Mouse (Mus musculus) CH12.LX (cell line): ENCODE results near the gene Pnmal2. TPM values are rescaled to one million over a fixed set of nuclear protein-coding genes. Genes with fewer than 3 reads are reported as not detected.

ENCODE experiments used
- DNase-seq: peaks from one replicate; pipeline ENCODE4 v3.0.0-alpha.2; 2013; ENCODE audit errors: extremely low read depth
- H3K27ac ChIP-seq: 2 replicates; pipeline ENCODE4 v1.5.1; 2012; ENCODE audit warnings: low read depth, mild to moderate bottlenecking, control low read depth, moderate library complexity; ENCODE audit not compliant: insufficient read depth
- H3K27me3 ChIP-seq: replicated peaks from 2 replicates; pipeline ENCODE3; 2012; ENCODE audit warnings: inconsistent platforms
- H3K36me3 ChIP-seq, 2 experiments: replicated peaks in 1 of 2; 2 replicates each; pipeline versions ENCODE3 to v1.6.1; 2012; ENCODE audit warnings: inconsistent platforms in 1 of 2, low read length in 1 of 2, mild to moderate bottlenecking in 1 of 2, mixed read lengths in 1 of 2, moderate library complexity in 1 of 2; ENCODE audit not compliant: control insufficient read depth in 1 of 2, insufficient read depth in 1 of 2
- H3K4me1 ChIP-seq, 2 experiments: 2 replicates each; pipeline ENCODE4 v1.6.1; 2012; ENCODE audit warnings: inconsistent platforms in 1 of 2, moderate library complexity in 1 of 2; ENCODE audit not compliant: insufficient read depth in 2 of 2, control insufficient read depth in 1 of 2
- H3K4me2 ChIP-seq: 2 replicates; pipeline ENCODE4 v1.6.1; 2012; ENCODE audit warnings: low read depth, mild to moderate bottlenecking, control low read depth; ENCODE audit not compliant: poor library complexity, insufficient read depth, severe bottlenecking
- H3K4me3 ChIP-seq, 3 experiments: fragments of 150-350 bp in 1 of 3; sonication (generic) in 1 of 3; replicated peaks in 1 of 3; 2 replicates each; pipeline versions ENCODE3 to v1.5.1; 2011 to 2012; ENCODE audit warnings: low read depth in 2 of 3, low read length in 2 of 3, mild to moderate bottlenecking in 2 of 3, moderate library complexity in 2 of 3, control low read depth in 1 of 3, improper control_type of control experiment in 1 of 3, inconsistent platforms in 1 of 3, mixed read lengths in 1 of 3; ENCODE audit not compliant: poor library complexity in 1 of 3
- H3K79me2 ChIP-seq: replicated peaks from 2 replicates; pipeline ENCODE4 v1.6.1; 2012; ENCODE audit warnings: mild to moderate bottlenecking, moderate library complexity; ENCODE audit not compliant: control insufficient read depth, poor library complexity, insufficient read depth, severe bottlenecking; ENCODE audit errors: extremely low read depth
- H3K9ac ChIP-seq: 2 replicates; pipeline ENCODE4 v1.6.1; 2012; ENCODE audit warnings: low read depth, mild to moderate bottlenecking, control low read depth, moderate library complexity; ENCODE audit not compliant: insufficient read depth
- H3K9me3 ChIP-seq: replicated peaks from 2 replicates; pipeline ENCODE3; 2012; ENCODE audit warnings: low read length, inconsistent platforms, mixed read lengths
- BHLHE40 ChIP-seq: IDR thresholded peaks from 2 replicates; pipeline ENCODE4 v1.6.1; 2011; ENCODE audit warnings: mild to moderate bottlenecking, low read depth, low read length, improper control_type of control experiment
- CHD1 ChIP-seq: IDR thresholded peaks from 2 replicates; pipeline ENCODE4 v1.6.1; 2012; ENCODE audit warnings: low read depth, low read length, improper control_type of control experiment, inconsistent platforms
- CHD2 ChIP-seq: IDR thresholded peaks from 2 replicates; pipeline ENCODE4 v1.6.1; 2011; ENCODE audit warnings: low read length, improper control_type of control experiment
- CTCF ChIP-seq, 2 experiments: IDR thresholded peaks in 1 of 2; conservative IDR thresholded peaks in 1 of 2; 2 replicates each; pipeline ENCODE4 v1.5.1; 2011 to 2012; ENCODE audit warnings: low read depth in 2 of 2, low read length in 2 of 2, improper control_type of control experiment in 1 of 2, inconsistent platforms in 1 of 2, mild to moderate bottlenecking in 1 of 2, moderate library complexity in 1 of 2
- E2F4 ChIP-seq: IDR thresholded peaks from 2 replicates; pipeline ENCODE4 v1.6.1; 2011; ENCODE audit warnings: low read depth, low read length, improper control_type of control experiment; ENCODE audit not compliant: insufficient replicate concordance
- ELF1 ChIP-seq: IDR thresholded peaks from 2 replicates; pipeline ENCODE4 v1.6.1; 2014; ENCODE audit warnings: low read depth, mild to moderate bottlenecking, inconsistent platforms, low read length, improper control_type of control experiment
- ETS1 ChIP-seq: conservative IDR thresholded peaks from 2 replicates; pipeline ENCODE4 v1.6.1; 2012; ENCODE audit warnings: low read depth, mild to moderate bottlenecking, inconsistent platforms, low read length, improper control_type of control experiment, moderate library complexity
- KAT2A ChIP-seq: IDR thresholded peaks from 2 replicates; pipeline ENCODE4 v1.6.1; 2012; ENCODE audit warnings: low read length, improper control_type of control experiment, inconsistent platforms; ENCODE audit not compliant: insufficient replicate concordance
- MAFK ChIP-seq: IDR thresholded peaks from 2 replicates; pipeline ENCODE4 v1.6.1; 2011; ENCODE audit warnings: low read length, improper control_type of control experiment; ENCODE audit not compliant: insufficient replicate concordance
- MAX ChIP-seq: IDR thresholded peaks from 2 replicates; pipeline ENCODE4 v1.6.1; 2011; ENCODE audit warnings: low read length, improper control_type of control experiment
- MAZ ChIP-seq: IDR thresholded peaks from 2 replicates; pipeline ENCODE4 v1.6.1; 2012; ENCODE audit warnings: low read depth, mild to moderate bottlenecking, inconsistent platforms, low read length, improper control_type of control experiment, moderate library complexity
- MEF2A ChIP-seq: IDR thresholded peaks from 2 replicates; pipeline ENCODE4 v1.6.1; 2014; ENCODE audit warnings: low read depth, mild to moderate bottlenecking, inconsistent platforms, low read length, improper control_type of control experiment, borderline replicate concordance
- MYC ChIP-seq: IDR thresholded peaks from 2 replicates; pipeline ENCODE4 v1.6.1; 2011; ENCODE audit warnings: low read depth, mild to moderate bottlenecking, improper control_type of control experiment, low read length
- PAX5 ChIP-seq: IDR thresholded peaks from 2 replicates; pipeline ENCODE4 v1.6.1; 2012; ENCODE audit warnings: low read length, inconsistent platforms, mixed read lengths
- RAD21 ChIP-seq: IDR thresholded peaks from 2 replicates; pipeline ENCODE4 v1.6.1; 2011; ENCODE audit warnings: low read depth, mild to moderate bottlenecking, low read length, improper control_type of control experiment, moderate library complexity
- SIN3A ChIP-seq: IDR thresholded peaks from 2 replicates; pipeline ENCODE4 v1.6.1; 2012; ENCODE audit warnings: low read length, improper control_type of control experiment, inconsistent platforms
- SMC3 ChIP-seq: IDR thresholded peaks from 2 replicates; pipeline ENCODE4 v1.6.1; 2011; ENCODE audit warnings: low read depth, low read length, improper control_type of control experiment
- TBP ChIP-seq: conservative IDR thresholded peaks from 2 replicates; pipeline ENCODE4 v1.6.1; 2011; ENCODE audit warnings: low read depth, low read length, improper control_type of control experiment
- TCF12 ChIP-seq: IDR thresholded peaks from 2 replicates; pipeline ENCODE4 v1.6.1; 2014; ENCODE audit warnings: low read depth, mild to moderate bottlenecking, inconsistent platforms, low read length, improper control_type of control experiment
- UBTF ChIP-seq: IDR thresholded peaks from 2 replicates; pipeline ENCODE4 v1.6.1; 2012; ENCODE audit warnings: low read depth, mild to moderate bottlenecking, inconsistent platforms, low read length, improper control_type of control experiment, moderate library complexity
- USF1 ChIP-seq: IDR thresholded peaks from 2 replicates; pipeline ENCODE4 v1.6.1; 2014; ENCODE audit warnings: low read depth, mild to moderate bottlenecking, inconsistent platforms, low read length, improper control_type of control experiment
- USF2 ChIP-seq: conservative IDR thresholded peaks from 2 replicates; pipeline ENCODE4 v1.6.1; 2011; ENCODE audit warnings: low read depth, low read length, improper control_type of control experiment
- ZKSCAN1 ChIP-seq: IDR thresholded peaks from 2 replicates; pipeline ENCODE4 v1.6.1; 2012; ENCODE audit warnings: low read depth, inconsistent platforms, low read length, improper control_type of control experiment, borderline replicate concordance
- ZNF384 ChIP-seq: IDR thresholded peaks from 2 replicates; pipeline ENCODE4 v1.6.1; 2012; ENCODE audit warnings: low read depth, low read length, improper control_type of control experiment, inconsistent platforms
- dilution Hi-C: fragments of 300-500 bp; cut with MboI; formaldehyde crosslinking; loops from 2 replicates; pipeline ENCODE4 v1.14.3; 2020; ENCODE audit warnings: low sequenced_read_pairs; ENCODE audit not compliant: extremely low pct_unique_long_range_greater_than_20kb, extremely low pct_ligation_motif_present
- in situ Hi-C: fragments of 300-500 bp; cut with MboI; formaldehyde crosslinking; loops from 3 replicates; pipeline ENCODE4 v1.14.3; 2019; ENCODE audit warnings: low sequenced_read_pairs, low pct_ligation_motif_present, low pct_unique_long_range_greater_than_20kb, mixed read lengths
- polyA plus RNA-seq: library from polyadenylated mRNA; unstranded; fragments of >175 nt; gene quantifications from 2 replicates; pipeline ENCODE4 v1.2.1, GENCODE M21; 2012; ENCODE audit warnings: low read depth; ENCODE audit not compliant: insufficient read length
- total RNA-seq, 2 experiments: library from RNA; depleted of rRNA; stranded (reverse); fragments of 300-350 nt in 1 of 2; fragments of >200 nt in 1 of 2; gene quantifications; 2 replicates each; pipeline ENCODE4 v1.2.3; 2012 to 2014

Pnmal2 gene
- total and polyA plus RNA-seq, 3 experiments = 0.09 to 0.38 TPM; not detected in 1

- Histone ChIP-seq H3K36me3 (peaks cover 55 to 91% of the 10 kb centered on the region in 2 experiments), H3K27me3 (no peaks in the 10 kb centered on the region), H3K9me3 (no peaks in the 10 kb centered on the region), H3K4me2 (no peak overlapping the region), H3K4me3 (no peak overlapping the region), H3K4me1 (peaks cover 0 to 29% of the 10 kb centered on the region in 2 experiments; a peak in 2 of 4 replicates), H3K27ac (no peak overlapping the region), H3K79me2 (peaks cover 12% of the 10 kb centered on the region), H3K9ac (no peak overlapping the region)
- in situ Hi-C loops (no loop called here), dilution Hi-C loops (no loop called here)
- DNase-seq = no peak
- no peak for TF ChIP-seq CHD2
- TF ChIP-seq MAFK = no peak
- TF ChIP-seq ELF1 = no peak
- no peak for TF ChIP-seq TBP
- TF ChIP-seq KAT2A = no peak
- no peak for TF ChIP-seq RAD21
- no peak for TF ChIP-seq USF2
- no peak for TF ChIP-seq TCF12
- TF ChIP-seq MAZ = no peak
- no peak for TF ChIP-seq USF1
- TF ChIP-seq ZKSCAN1 = no peak
- TF ChIP-seq MAX = no peak
- TF ChIP-seq PAX5 = no peak
- no peak for TF ChIP-seq ZNF384
- no peak for TF ChIP-seq SMC3
- no peak for TF ChIP-seq CTCF (conservative IDR thresholded peaks at IDR 0.05 in 1 of 2, IDR thresholded peaks at IDR 0.05 in 1 of 2; ENCODE audit: low read depth in 2 of 2, low read length in 2 of 2)
These were observed 28.8 kb upstream of the Pnmal2 start for GRCm38 (mm10) chr7:16915461-16916340.

GRCm38 (mm10) chr7:16916342-16917265, 27.9 kb upstream of the Pnmal2 start:
- peaks cover 62 to 93% of the 10 kb centered on the region in 2 experiments for H3K36me3 ChIP-seq
- H3K79me2 ChIP-seq = peaks cover 21% of the 10 kb centered on the region
- TF ChIP-seq CHD1 = no peak
- TF ChIP-seq MYC = no peak
- TF ChIP-seq ZNF384 = no peak
- no peak for TF ChIP-seq BHLHE40
- TF ChIP-seq PAX5 = no peak
- no peak for TF ChIP-seq E2F4
- TF ChIP-seq MAX = no peak
- no peak for TF ChIP-seq RAD21
- TF ChIP-seq SIN3A = no peak
- TF ChIP-seq UBTF = no peak
- no peak for TF ChIP-seq ETS1
- TF ChIP-seq MEF2A = no peak
- TF ChIP-seq ZKSCAN1 = no peak
- TF ChIP-seq MAZ = no peak
- H3K4me3 ChIP-seq = no peak overlapping the region
- no peak overlapping the region for H3K9ac ChIP-seq
- H3K9me3 ChIP-seq = no peaks in the 10 kb centered on the region
- no peaks in the 10 kb centered on the region for H3K27me3 ChIP-seq
- in situ Hi-C loops = no loop called here
- DNase-seq = no peak
- no peak overlapping the region for H3K27ac ChIP-seq
- peaks cover 0 to 31% of the 10 kb centered on the region in 2 experiments; a peak in 2 of 4 replicates for H3K4me1 ChIP-seq
- dilution Hi-C loops = no loop called here
- no peak overlapping the region for H3K4me2 ChIP-seq
